Mouse (Mus musculus) limb, embryonic 15.5 days (tissue): ENCODE measurements around the gene Samd4b. TPM values are rescaled to one million over a fixed set of nuclear protein-coding genes. Genes with fewer than 3 reads are reported as not detected.

ENCODE experiments used
- ATAC-seq: fragments of 200-750 bp; cut with Nextera tagmentation; 2 replicates; pipeline ENCODE4 v1.8.0; 2017; ENCODE audit warnings: low read depth, moderate TSS enrichment; ENCODE audit not compliant: insufficient number of reproducible peaks, low FRiP score, low TSS enrichment
- H3K27ac ChIP-seq: fragments of 300-500 bp; sonication (generic); 2 replicates; pipeline ENCODE4 v1.5.1; 2015; ENCODE audit warnings: moderate library complexity, mild to moderate bottlenecking, inconsistent platforms
- H3K27me3 ChIP-seq: fragments of 300-500 bp; sonication (generic); 2 replicates; pipeline ENCODE4 v1.6.1; 2015; ENCODE audit warnings: inconsistent platforms
- H3K36me3 ChIP-seq: fragments of 300-500 bp; sonication (generic); 2 replicates; pipeline ENCODE4 v1.6.1; 2015; ENCODE audit warnings: inconsistent platforms
- H3K4me1 ChIP-seq: fragments of 300-500 bp; sonication (generic); 2 replicates; pipeline ENCODE4 v1.6.1; 2015; ENCODE audit warnings: inconsistent platforms
- H3K4me2 ChIP-seq: fragments of 300-500 bp; sonication (generic); 2 replicates; pipeline ENCODE4 v1.6.1; 2015; ENCODE audit warnings: mild to moderate bottlenecking, inconsistent platforms
- H3K4me3 ChIP-seq: fragments of 300-500 bp; sonication (generic); 2 replicates; pipeline ENCODE4 v1.5.1; 2015; ENCODE audit warnings: mild to moderate bottlenecking, inconsistent platforms
- H3K9ac ChIP-seq: fragments of 300-500 bp; sonication (generic); 2 replicates; pipeline ENCODE4 v1.6.1; 2015; ENCODE audit warnings: inconsistent platforms
- H3K9me3 ChIP-seq: fragments of 300-500 bp; sonication (generic); 2 replicates; pipeline ENCODE4 v1.6.1; 2016; ENCODE audit warnings: inconsistent platforms
- WGBS: fragments of 180-500 bp; shearing (Covaris S2); methylation state at CpG from one replicate; pipeline ENCODE4 v1.1.7; 2015; 5-methylcytosine and 5-hydroxymethylcytosine counted together
- microRNA-seq: library from miRNA; unstranded; fragments of <30 nt; microRNA quantifications from one replicate; pipeline ENCODE4, GENCODE M21; 2016
- polyA plus RNA-seq: library from polyadenylated mRNA; unstranded; fragments of >200 nt; fragmentation: Nextera tagmentation; extraction: Ambion mirVana; gene quantifications from 2 replicates; pipeline ENCODE4 v1.2.1, GENCODE M21; 2015

The Samd4b gene
- polyA plus RNA-seq, 1 experiment from 2014 or later, result 28.3 TPM

DNA sequence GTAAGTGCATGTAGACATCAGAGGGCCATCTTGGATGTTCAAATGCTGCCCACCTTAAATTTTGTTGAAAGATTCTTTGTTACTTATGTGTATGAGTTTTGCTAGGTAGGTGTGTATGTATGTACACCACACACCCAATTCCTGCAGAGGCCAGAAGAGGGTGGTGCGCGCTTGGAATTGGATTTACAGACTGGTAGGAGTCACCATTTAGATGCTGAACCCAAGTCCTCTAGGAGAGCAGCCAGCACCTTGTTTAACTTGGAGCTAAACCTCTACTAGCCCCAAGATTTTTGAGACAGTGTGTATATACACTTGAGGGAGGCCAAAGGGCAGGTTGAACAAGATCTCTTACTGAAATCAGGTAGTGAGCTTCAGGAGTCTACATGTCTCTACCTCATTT, 244.7 kb downstream of the Samd4b start:
- WGBS, result 91% methylated on average over 2 of the region's 2 CpGs
- no peak for ATAC-seq
- peaks cover 44% of the 10 kb centered on the region for H3K4me1 ChIP-seq
- H3K36me3 ChIP-seq, result peaks cover 36% of the 10 kb centered on the region
- H3K4me3 ChIP-seq, result no peak overlapping the region
- H3K27me3 ChIP-seq, result no peaks in the 10 kb centered on the region
- no peak overlapping the region for H3K4me2 ChIP-seq
- H3K9me3 ChIP-seq, result no peaks in the 10 kb centered on the region
- H3K9ac ChIP-seq, result no peak overlapping the region
- no peak overlapping the region for H3K27ac ChIP-seq

- no peak for ATAC-seq
- Histone ChIP-seq H3K27me3 (no peaks in the 10 kb centered on the region), H3K9ac (peak overlapping the region; percentile 95), H3K36me3 (peaks cover 36% of the 10 kb centered on the region), H3K27ac (no peak overlapping the region), H3K9me3 (no peaks in the 10 kb centered on the region), H3K4me2 (peak overlapping the region; percentile 70), H3K4me3 (peak overlapping the region; percentile 85), H3K4me1 (peaks cover 30% of the 10 kb centered on the region)
- WGBS, result 37% methylated on average over 4 of the region's 4 CpGs
Measured at GRCm38 (mm10) chr7:28351676-28352191, 246.2 kb downstream of the Samd4b start.

DNA sequence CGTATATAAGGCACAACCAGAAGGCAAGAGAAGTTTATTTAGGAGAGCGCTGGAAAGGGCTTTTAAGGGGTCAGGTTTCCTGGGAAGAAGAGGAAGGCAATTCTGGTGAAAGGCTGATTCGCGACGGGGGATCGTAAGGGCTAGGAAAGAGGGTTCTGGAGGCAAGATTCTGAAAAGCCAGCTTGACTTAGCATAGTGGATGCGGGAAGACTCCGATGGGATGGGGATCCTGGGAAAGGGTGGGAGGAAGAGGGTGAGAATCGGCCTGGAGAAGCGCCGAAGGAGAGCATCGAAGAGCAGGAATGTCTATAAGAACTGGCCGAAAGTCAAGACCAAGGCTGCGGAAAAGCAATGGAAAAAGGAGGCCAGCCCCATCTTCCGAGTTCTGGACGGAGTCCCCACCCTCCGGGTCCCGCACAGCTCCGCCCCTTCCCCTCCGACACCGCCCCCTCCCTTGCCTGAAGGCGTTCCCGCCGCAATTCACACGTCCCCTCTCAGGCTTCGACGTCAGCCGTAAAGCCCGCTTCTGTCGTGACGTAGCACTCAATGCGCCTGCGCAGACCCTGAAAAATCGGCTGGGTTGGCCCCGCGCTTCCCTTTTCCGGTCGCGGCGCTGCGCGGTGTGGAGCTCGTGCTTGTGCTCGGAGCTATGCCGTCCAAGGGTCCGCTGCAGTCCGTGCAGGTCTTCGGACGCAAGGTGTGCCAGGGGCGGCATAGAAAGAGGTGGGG, 247.6 kb downstream of the Samd4b start, which contains the start of gene Rps16:
Rps16 (plus strand) TSS at position 498 of the 729 bp plus-strand sequence.
- Histone ChIP-seq H3K36me3 (peaks cover 35% of the 10 kb centered on the region), H3K4me2 (peak within 1 kb of the TSS; percentile 70), H3K27me3 (no peaks in the 10 kb centered on the region), H3K27ac (peak within 1 kb of the TSS; percentile 95), H3K4me1 (peaks cover 27% of the 10 kb centered on the region), H3K9ac (peak within 1 kb of the TSS; percentile 95), H3K9me3 (no peaks in the 10 kb centered on the region), H3K4me3 (peak within 1 kb of the TSS; percentile 85)
- ATAC-seq, result peak; percentile 93
- WGBS, result under 1% methylated on average over 43 of the region's 50 CpGs

Small RNA genes within 50 kb of the gene (microRNA-seq; reads per million reads assigned to microRNA genes)
- not detected for gene Mir7049

Other genes starting within 250 kb of the Samd4b start
- 822 and 1,022 TPM in 2 replicates for gene Rps16, start 247.5 kb downstream of the Samd4b start, polyA plus RNA-seq
- gene Plekhg2, start 225.5 kb downstream of the Samd4b start, polyA plus RNA-seq, result 54.4 and 54.8 TPM in 2 replicates
- gene Zfp36, start 217.9 kb downstream of the Samd4b start, polyA plus RNA-seq, result 22.8 and 26.0 TPM in 2 replicates
- gene Med29, start 205.4 kb downstream of the Samd4b start, polyA plus RNA-seq, result 44.8 and 45.1 TPM in 2 replicates
- 67.6 and 73.4 TPM in 2 replicates for gene Paf1, start 205.2 kb downstream of the Samd4b start, polyA plus RNA-seq
- gene Gmfg, start 160.7 kb downstream of the Samd4b start, polyA plus RNA-seq, result 18.1 and 19.3 TPM in 2 replicates
- gene Lrfn1, start 146.2 kb downstream of the Samd4b start, polyA plus RNA-seq, result 3.1 and 3.5 TPM in 2 replicates
- not detected in 2 replicates for gene Ifnl2, start 87.7 kb downstream of the Samd4b start, polyA plus RNA-seq
- gene Ifnl3, start 75.3 kb downstream of the Samd4b start, polyA plus RNA-seq, result not detected in 2 replicates
- gene Sycn, start 57.3 kb downstream of the Samd4b start, polyA plus RNA-seq, result not detected in 2 replicates
- gene Nccrp1, start 50.9 kb downstream of the Samd4b start, polyA plus RNA-seq, result 1.6 and 2.3 TPM in 2 replicates
- 33.7 and 34.9 TPM in 2 replicates for gene Pak4, start within 50 bp of the Samd4b start, polyA plus RNA-seq
- 1.8 and 1.9 TPM in 2 replicates for gene Acp7, start 33.2 kb upstream of the Samd4b start, polyA plus RNA-seq
- gene Fbxo27, start 94.7 kb upstream of the Samd4b start, polyA plus RNA-seq, result 6.2 and 7.2 TPM in 2 replicates
- 27.2 and 37.3 TPM in 2 replicates for gene Fbxo17, start 118.7 kb upstream of the Samd4b start, polyA plus RNA-seq
- gene Mrps12, start 143.7 kb upstream of the Samd4b start, polyA plus RNA-seq, result 112 and 125 TPM in 2 replicates
- gene Sars2, start 143.8 kb upstream of the Samd4b start, polyA plus RNA-seq, result 20.1 and 24.1 TPM in 2 replicates
- 0.82 and 1.9 TPM in 2 replicates for gene Ccer2, start 158.0 kb upstream of the Samd4b start, polyA plus RNA-seq
- 79.8 and 96.9 TPM in 2 replicates for gene Sirt2, start 168.6 kb upstream of the Samd4b start, polyA plus RNA-seq
- gene Nfkbib, start 169.4 kb upstream of the Samd4b start, polyA plus RNA-seq, result 41.5 and 49.2 TPM in 2 replicates
- gene Rinl, start 190.8 kb upstream of the Samd4b start, polyA plus RNA-seq, result 4.7 and 5.6 TPM in 2 replicates
- 201 and 221 TPM in 2 replicates for gene Hnrnpl, start 210.4 kb upstream of the Samd4b start, polyA plus RNA-seq
- 217 and 232 TPM in 2 replicates for gene Ech1, start 227.1 kb upstream of the Samd4b start, polyA plus RNA-seq
- 11.6 and 13.8 TPM in 2 replicates for gene Lgals4, start 235.7 kb upstream of the Samd4b start, polyA plus RNA-seq